Mouse (Mus musculus): ENCODE data around the gene Txnrd2. TPM values are rescaled to one million over a fixed set of nuclear protein-coding genes. Genes with fewer than 3 reads are reported as not detected.

Txnrd2 gene
- polyA plus RNA-seq (2014; fragmentation: Nextera tagmentation; extraction: Ambion mirVana): 24.8 and 26.7 TPM in 2 replicates

GRCm38 (mm10) chr16:18426215-18426791, at the start of gene Txnrd2:
Gene Txnrd2 (plus strand): TSS chr16:18426384.
- no peaks in the 10 kb centered on the region; the same call in 1 of the 2 replicates for H3K36me3 ChIP-seq (ENCODE audit: control insufficient read depth, insufficient read depth, low read length)
- ATAC-seq (replicated peaks; ENCODE audit: low FRiP score): peak; percentile 89
- peak within 1 kb of the TSS; percentile 89 for H3K9ac ChIP-seq (ENCODE audit: low read length)
- H3K4me3 ChIP-seq (ENCODE audit: low read depth, low read length): peak within 1 kb of the TSS; percentile 87
- under 1% methylated on average over 51 of the region's 52 CpGs for WGBS
- H3K27me3 ChIP-seq (ENCODE audit: control insufficient read depth, insufficient read depth, low read length): no peaks in the 10 kb centered on the region
- H3K4me2 ChIP-seq (ENCODE audit: low read depth, low read length, severe bottlenecking): peak within 1 kb of the TSS; percentile 86
- no peaks in the 10 kb centered on the region for H3K9me3 ChIP-seq (ENCODE audit: control insufficient read depth, low read length)
- H3K27ac ChIP-seq (ENCODE audit: low read depth, low read length): peak within 1 kb of the TSS; percentile 18; the same call in 1 of the 2 replicates
- DNase-seq (ENCODE audit: low spot score): peak; percentile 83
- 0 out of 2 replicates have a peak, but pooled peaks cover 6% of the 10 kb centered on the region for H3K4me1 ChIP-seq (replicated peaks; ENCODE audit: control insufficient read depth, insufficient read depth, low read length)

GRCm38 (mm10) chr16:18377203-18377602, 49.0 kb upstream of the Txnrd2 start:
- Histone ChIP-seq H3K36me3 (ENCODE audit: control insufficient read depth, insufficient read depth, low read length) (no peaks in the 10 kb centered on the region; the same call in 1 of the 2 replicates), H3K4me1 (replicated peaks; ENCODE audit: control insufficient read depth, insufficient read depth, low read length) (peaks cover 49% of the 10 kb centered on the region), H3K9ac (ENCODE audit: low read length) (no peak overlapping the region), H3K4me3 (ENCODE audit: low read depth, low read length) (no peak overlapping the region), H3K4me2 (ENCODE audit: low read depth, low read length, severe bottlenecking) (no peak overlapping the region), H3K9me3 (ENCODE audit: control insufficient read depth, low read length) (no peaks in the 10 kb centered on the region), H3K27ac (ENCODE audit: low read depth, low read length) (0 out of 2 replicates have a peak overlapping the region, but pooled peaks have one; percentile 8), H3K27me3 (ENCODE audit: control insufficient read depth, insufficient read depth, low read length) (no peaks in the 10 kb centered on the region)
- DNase-seq (ENCODE audit: low spot score) (no peak), ATAC-seq (replicated peaks; ENCODE audit: low FRiP score) (no peak)
- WGBS: 25% methylated on average over 3 of the region's 3 CpGs

GRCm38 (mm10) chr16:18378489-18378888, 47.7 kb upstream of the Txnrd2 start:
- H3K27me3 ChIP-seq (ENCODE audit: control insufficient read depth, insufficient read depth, low read length): no peaks in the 10 kb centered on the region
- 0 out of 2 replicates have a peak overlapping the region, but pooled peaks have one; percentile 12 for H3K27ac ChIP-seq (ENCODE audit: low read depth, low read length)
- no peak overlapping the region for H3K9ac ChIP-seq (ENCODE audit: low read length)
- 56% methylated on average over 1 of the region's 1 CpGs for WGBS
- no peaks in the 10 kb centered on the region for H3K9me3 ChIP-seq (ENCODE audit: control insufficient read depth, low read length)
- no peak overlapping the region for H3K4me2 ChIP-seq (ENCODE audit: low read depth, low read length, severe bottlenecking)
- no peak for DNase-seq (ENCODE audit: low spot score)
- no peak overlapping the region for H3K4me3 ChIP-seq (ENCODE audit: low read depth, low read length)
- H3K4me1 ChIP-seq (replicated peaks; ENCODE audit: control insufficient read depth, insufficient read depth, low read length): peaks cover 52% of the 10 kb centered on the region
- no peak for ATAC-seq (replicated peaks; ENCODE audit: low FRiP score)
- H3K36me3 ChIP-seq (ENCODE audit: control insufficient read depth, insufficient read depth, low read length): no peaks in the 10 kb centered on the region; the same call in 1 of the 2 replicates

- H3K4me2 ChIP-seq (ENCODE audit: low read depth, low read length, severe bottlenecking): no peak overlapping the region
- WGBS: 62% methylated on average over 8 of the region's 8 CpGs
- peak; percentile 53 for DNase-seq (ENCODE audit: low spot score)
- no peaks in the 10 kb centered on the region; the same call in 1 of the 2 replicates for H3K36me3 ChIP-seq (ENCODE audit: control insufficient read depth, insufficient read depth, low read length)
- peaks cover 56% of the 10 kb centered on the region for H3K4me1 ChIP-seq (replicated peaks; ENCODE audit: control insufficient read depth, insufficient read depth, low read length)
- H3K9ac ChIP-seq (ENCODE audit: low read length): peak overlapping the region; percentile 40; the same call in 1 of the 2 replicates
- no peaks in the 10 kb centered on the region for H3K27me3 ChIP-seq (ENCODE audit: control insufficient read depth, insufficient read depth, low read length)
- ATAC-seq (replicated peaks; ENCODE audit: low FRiP score): no peak
- H3K27ac ChIP-seq (ENCODE audit: low read depth, low read length): peak overlapping the region; percentile 94
- no peak overlapping the region for H3K4me3 ChIP-seq (ENCODE audit: low read depth, low read length)
- no peaks in the 10 kb centered on the region for H3K9me3 ChIP-seq (ENCODE audit: control insufficient read depth, low read length)
Observed at GRCm38 (mm10) chr16:18379338-18380001, 46.7 kb upstream of the Txnrd2 start.

GRCm38 (mm10) chr16:18380495-18381063, 45.6 kb upstream of the Txnrd2 start:
- DNase-seq (ENCODE audit: low spot score): peak; percentile 89
- Histone ChIP-seq H3K4me3 (ENCODE audit: low read depth, low read length) (no peak overlapping the region), H3K9me3 (ENCODE audit: control insufficient read depth, low read length) (no peaks in the 10 kb centered on the region), H3K9ac (ENCODE audit: low read length) (peak overlapping the region; percentile 40), H3K4me2 (ENCODE audit: low read depth, low read length, severe bottlenecking) (peak overlapping the region; percentile 29; the same call in 1 of the 2 replicates), H3K4me1 (replicated peaks; ENCODE audit: control insufficient read depth, insufficient read depth, low read length) (peaks cover 54% of the 10 kb centered on the region), H3K27me3 (ENCODE audit: control insufficient read depth, insufficient read depth, low read length) (no peaks in the 10 kb centered on the region), H3K27ac (ENCODE audit: low read depth, low read length) (peak overlapping the region; percentile 94), H3K36me3 (ENCODE audit: control insufficient read depth, insufficient read depth, low read length) (no peaks in the 10 kb centered on the region; the same call in 1 of the 2 replicates)
- peak; percentile 90 for ATAC-seq (replicated peaks; ENCODE audit: low FRiP score)
- 16% methylated on average over 6 of the region's 6 CpGs for WGBS

- H3K4me1 ChIP-seq (replicated peaks; ENCODE audit: control insufficient read depth, insufficient read depth, low read length): peaks cover 54% of the 10 kb centered on the region
- no peaks in the 10 kb centered on the region; the same call in 1 of the 2 replicates for H3K36me3 ChIP-seq (ENCODE audit: control insufficient read depth, insufficient read depth, low read length)
- H3K27me3 ChIP-seq (ENCODE audit: control insufficient read depth, insufficient read depth, low read length): no peaks in the 10 kb centered on the region
- H3K27ac ChIP-seq (ENCODE audit: low read depth, low read length): peak overlapping the region; percentile 94
- no peak overlapping the region for H3K4me3 ChIP-seq (ENCODE audit: low read depth, low read length)
- H3K4me2 ChIP-seq (ENCODE audit: low read depth, low read length, severe bottlenecking): 0 out of 2 replicates have a peak overlapping the region, but pooled peaks have one; percentile 15
- no peaks in the 10 kb centered on the region for H3K9me3 ChIP-seq (ENCODE audit: control insufficient read depth, low read length)
- peak; percentile 32 for ATAC-seq (replicated peaks; ENCODE audit: low FRiP score)
- DNase-seq (ENCODE audit: low spot score): peak; percentile 75
- 38% methylated on average over 6 of the region's 6 CpGs for WGBS
- H3K9ac ChIP-seq (ENCODE audit: low read length): peak overlapping the region; percentile 12; the same call in 1 of the 2 replicates
Observed at GRCm38 (mm10) chr16:18381621-18382258, 44.4 kb upstream of the Txnrd2 start.

GRCm38 (mm10) chr16:18383045-18383726, 43.0 kb upstream of the Txnrd2 start:
- H3K27ac ChIP-seq (ENCODE audit: low read depth, low read length): no peak overlapping the region
- no peak for DNase-seq (ENCODE audit: low spot score)
- H3K4me1 ChIP-seq (replicated peaks; ENCODE audit: control insufficient read depth, insufficient read depth, low read length): peaks cover 59% of the 10 kb centered on the region
- 81% methylated on average over 9 of the region's 9 CpGs for WGBS
- no peak overlapping the region for H3K4me3 ChIP-seq (ENCODE audit: low read depth, low read length)
- no peaks in the 10 kb centered on the region for H3K9me3 ChIP-seq (ENCODE audit: control insufficient read depth, low read length)
- no peak for ATAC-seq (replicated peaks; ENCODE audit: low FRiP score)
- no peak overlapping the region for H3K4me2 ChIP-seq (ENCODE audit: low read depth, low read length, severe bottlenecking)
- H3K9ac ChIP-seq (ENCODE audit: low read length): no peak overlapping the region
- H3K27me3 ChIP-seq (ENCODE audit: control insufficient read depth, insufficient read depth, low read length): no peaks in the 10 kb centered on the region
- no peaks in the 10 kb centered on the region; the same call in 1 of the 2 replicates for H3K36me3 ChIP-seq (ENCODE audit: control insufficient read depth, insufficient read depth, low read length)

GRCm38 (mm10) chr16:18383756-18384155, 42.4 kb upstream of the Txnrd2 start:
- Histone ChIP-seq H3K4me2 (ENCODE audit: low read depth, low read length, severe bottlenecking) (no peak overlapping the region), H3K9me3 (ENCODE audit: control insufficient read depth, low read length) (no peaks in the 10 kb centered on the region), H3K9ac (ENCODE audit: low read length) (peak overlapping the region; percentile 8; the same call in 1 of the 2 replicates), H3K4me3 (ENCODE audit: low read depth, low read length) (no peak overlapping the region), H3K36me3 (ENCODE audit: control insufficient read depth, insufficient read depth, low read length) (no peaks in the 10 kb centered on the region; the same call in 1 of the 2 replicates), H3K27me3 (ENCODE audit: control insufficient read depth, insufficient read depth, low read length) (no peaks in the 10 kb centered on the region), H3K27ac (ENCODE audit: low read depth, low read length) (no peak overlapping the region), H3K4me1 (replicated peaks; ENCODE audit: control insufficient read depth, insufficient read depth, low read length) (peaks cover 57% of the 10 kb centered on the region)
- 7% methylated on average over 3 of the region's 3 CpGs for WGBS
- no peak for ATAC-seq (replicated peaks; ENCODE audit: low FRiP score)
- no peak for DNase-seq (ENCODE audit: low spot score)

Data from forebrain, embryonic 11.5 days (tissue).